Mouse (Mus musculus) limb, embryonic 10.5 days (tissue): Measurements from ENCODE around the gene Myh14. TPM values are rescaled to one million over a fixed set of nuclear protein-coding genes. Genes with fewer than 3 reads are reported as not detected.

Experiments
- DNase-seq: peaks from one replicate; pipeline ENCODE4 v3.0.0-alpha.2; 2017; ENCODE audit warnings: low spot score
- H3K27ac ChIP-seq: fragments of 300-500 bp; sonication (generic); 2 replicates; pipeline ENCODE4 v1.5.1; 2016; ENCODE audit warnings: mild to moderate bottlenecking
- H3K27me3 ChIP-seq: fragments of 300-500 bp; sonication (generic); 2 replicates; pipeline ENCODE4 v1.6.1; 2016; ENCODE audit warnings: low read depth, mild to moderate bottlenecking; ENCODE audit not compliant: poor library complexity, severe bottlenecking
- H3K36me3 ChIP-seq: fragments of 300-500 bp; sonication (generic); 2 replicates; pipeline ENCODE4 v1.6.1; 2016; ENCODE audit warnings: mild to moderate bottlenecking, moderate library complexity
- H3K4me1 ChIP-seq: fragments of 300-500 bp; sonication (generic); 2 replicates; pipeline ENCODE4 v1.6.1; 2016
- H3K4me3 ChIP-seq: fragments of 300-500 bp; sonication (generic); 2 replicates; pipeline ENCODE4 v1.5.1; 2016; ENCODE audit warnings: mild to moderate bottlenecking, moderate library complexity
- H3K9me3 ChIP-seq: fragments of 300-500 bp; sonication (generic); replicated peaks from 2 replicates; pipeline ENCODE4 v1.6.1; 2016; ENCODE audit warnings: mild to moderate bottlenecking
- WGBS: fragments of 180-500 bp; shearing (Covaris S2); methylation state at CpG from one replicate; pipeline ENCODE4 v1.1.7; 2016; 5-methylcytosine and 5-hydroxymethylcytosine counted together
- polyA plus RNA-seq: library from polyadenylated mRNA; unstranded; fragments of >200 nt; fragmentation: Nextera tagmentation; extraction: Ambion mirVana; gene quantifications from 2 replicates; pipeline ENCODE4 v1.2.1, GENCODE M21; 2016

Gene Myh14
- polyA plus RNA-seq, 1 experiment from 2014 or later, result 1.8 TPM

DNA sequence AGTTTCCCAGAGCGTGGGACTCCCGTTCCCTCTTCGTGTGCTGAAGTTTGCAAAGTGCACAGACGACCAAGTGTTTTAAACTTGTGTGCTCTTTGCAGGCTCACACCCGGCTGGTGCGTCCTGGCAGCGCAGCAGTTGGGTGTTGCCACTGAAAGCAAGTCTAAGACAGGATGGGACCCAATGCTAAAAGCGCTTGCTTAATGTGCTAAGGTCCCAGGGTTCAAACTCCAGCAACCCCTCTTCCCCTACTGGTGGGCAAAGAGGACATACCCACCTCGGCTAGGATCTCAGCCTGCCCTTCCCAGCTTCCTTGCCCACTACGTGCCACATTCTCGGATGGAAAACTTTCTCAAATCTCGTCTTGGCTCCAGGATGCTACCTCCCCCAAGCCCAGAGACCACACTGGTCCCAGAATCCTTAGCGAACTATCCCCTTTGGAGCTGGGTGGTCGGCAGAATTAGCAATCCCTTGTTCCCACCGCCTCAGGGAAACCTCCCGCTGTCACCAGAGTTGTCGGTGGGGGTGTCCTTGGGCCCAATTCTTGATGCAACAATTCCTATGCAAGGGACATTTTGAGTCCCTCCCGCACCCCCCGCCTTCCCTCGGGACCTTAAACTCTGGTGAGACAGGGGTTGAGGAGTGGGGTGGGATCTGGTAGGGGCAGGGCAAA is 67.3 kb downstream of the Myh14 start:
- H3K4me1 ChIP-seq, result peaks cover 42% of the 10 kb centered on the region
- peak overlapping the region; percentile 45 for H3K4me3 ChIP-seq
- DNase-seq, result peak; percentile 41
- peak overlapping the region; percentile 79; the same call in 1 of the 2 replicates for H3K27ac ChIP-seq
- H3K9me3 ChIP-seq, result no peaks in the 10 kb centered on the region
- peaks cover 85% of the 10 kb centered on the region for H3K27me3 ChIP-seq
- no peaks in the 10 kb centered on the region for H3K36me3 ChIP-seq
- 3% methylated on average over 20 of the region's 20 CpGs for WGBS

DNA sequence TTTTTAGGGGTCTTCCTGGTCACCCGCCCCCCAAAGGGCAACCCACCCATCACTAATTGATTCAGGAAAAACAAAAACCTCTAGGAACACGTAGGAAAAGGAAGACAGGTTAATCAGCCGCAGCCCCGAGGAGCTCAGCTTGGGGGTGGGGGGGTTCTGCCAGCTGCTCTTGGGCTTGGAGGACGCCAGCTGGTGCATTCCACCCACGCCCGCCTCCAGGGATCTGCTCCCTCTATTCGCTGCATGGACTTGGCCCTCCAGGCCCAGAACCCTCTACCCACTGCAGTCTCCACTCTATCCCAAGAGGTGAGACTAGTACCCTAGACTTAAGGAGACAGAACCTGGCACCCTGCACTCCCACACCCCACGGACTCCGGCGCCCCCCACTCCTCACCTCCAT is 68.2 kb downstream of the Myh14 start:
- Histone ChIP-seq H3K36me3 (no peaks in the 10 kb centered on the region), H3K9me3 (no peaks in the 10 kb centered on the region), H3K27ac (no peak overlapping the region), H3K27me3 (peaks cover 76% of the 10 kb centered on the region), H3K4me3 (no peak overlapping the region), H3K4me1 (peaks cover 42% of the 10 kb centered on the region)
- WGBS, result 17% methylated on average over 11 of the region's 11 CpGs
- peak; percentile 40 for DNase-seq

DNA sequence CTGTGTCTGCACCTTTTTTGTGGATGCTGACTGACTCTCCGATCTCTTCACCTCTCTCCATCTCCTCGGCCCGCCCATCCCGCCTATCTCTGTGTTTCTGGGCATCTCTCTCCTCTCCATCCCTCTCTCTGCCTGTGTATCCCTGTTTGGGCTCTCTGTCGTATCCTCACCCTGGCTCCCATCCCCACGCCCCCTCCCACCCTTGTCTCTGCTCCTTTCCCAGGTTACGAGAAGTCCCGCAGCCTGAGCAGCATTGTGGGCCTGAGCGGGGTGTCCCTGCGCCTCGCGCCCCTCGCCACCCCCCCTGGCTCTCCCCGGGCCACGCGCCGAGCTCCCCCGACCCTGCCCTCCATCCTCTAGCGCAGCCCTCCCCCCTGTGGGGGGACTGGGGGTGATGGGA is 69.0 kb downstream of the Myh14 start:
- Histone ChIP-seq H3K36me3 (no peaks in the 10 kb centered on the region), H3K27me3 (peaks cover 68% of the 10 kb centered on the region), H3K4me3 (no peak overlapping the region; the same call in 1 of the 2 replicates), H3K4me1 (peaks cover 46% of the 10 kb centered on the region), H3K9me3 (no peaks in the 10 kb centered on the region), H3K27ac (no peak overlapping the region)
- 11% methylated on average over 19 of the region's 19 CpGs for WGBS
- no peak for DNase-seq

DNA sequence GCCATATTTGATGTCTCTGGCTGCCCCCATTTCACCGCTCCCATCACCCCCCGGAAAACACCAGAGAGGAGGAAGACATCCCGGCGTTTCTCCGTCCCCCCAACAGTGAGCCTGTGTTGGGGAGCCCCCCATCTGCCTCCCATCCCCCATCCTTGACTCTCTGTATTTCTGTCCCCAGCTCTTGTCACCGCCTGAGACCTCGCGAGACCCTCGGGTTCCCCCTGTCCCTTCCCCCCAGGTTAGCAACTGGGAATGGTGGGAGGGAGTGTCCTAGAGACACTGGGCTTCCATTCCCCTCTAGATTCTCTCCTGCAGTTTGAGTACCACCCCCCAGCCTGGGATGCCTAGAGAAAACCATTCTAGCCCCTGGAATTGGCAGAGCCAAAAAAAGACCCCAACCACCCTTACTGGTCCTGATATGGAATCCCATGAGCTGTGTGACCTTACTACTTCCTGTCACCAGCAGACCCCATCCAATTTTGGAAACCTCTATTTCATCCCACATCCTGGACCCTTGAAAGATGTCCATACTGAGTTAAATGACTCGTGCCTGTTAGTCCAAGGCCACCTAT is 69.9 kb downstream of the Myh14 start:
- Histone ChIP-seq H3K4me3 (no peak overlapping the region), H3K9me3 (no peaks in the 10 kb centered on the region), H3K27ac (no peak overlapping the region), H3K36me3 (no peaks in the 10 kb centered on the region), H3K4me1 (peaks cover 40% of the 10 kb centered on the region), H3K27me3 (peaks cover 59% of the 10 kb centered on the region)
- DNase-seq, result no peak
- WGBS, result 85% methylated on average over 10 of the region's 10 CpGs

DNA sequence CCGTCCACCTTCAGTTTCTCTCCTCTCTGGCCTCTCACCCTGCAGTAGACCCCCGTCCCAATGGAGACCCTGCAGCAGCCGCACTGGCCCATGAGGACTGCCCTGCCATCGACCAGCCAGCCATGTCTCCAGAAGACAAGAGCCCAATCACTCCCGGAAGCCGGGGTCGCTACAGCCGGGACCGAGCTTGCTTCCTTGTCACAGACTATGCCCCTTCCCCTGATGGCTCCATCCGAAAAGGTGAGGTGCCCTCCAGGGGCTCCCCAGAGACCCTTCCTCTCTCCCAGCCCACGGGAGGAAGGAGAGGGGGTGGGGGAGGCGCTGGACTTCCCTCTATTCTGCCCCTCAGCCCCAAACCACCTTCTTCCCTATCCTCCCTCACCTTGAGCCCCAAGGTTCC is 72.3 kb downstream of the Myh14 start:
- 84% methylated on average over 11 of the region's 12 CpGs for WGBS
- DNase-seq, result no peak
- no peaks in the 10 kb centered on the region for H3K9me3 ChIP-seq
- peaks cover 45% of the 10 kb centered on the region for H3K27me3 ChIP-seq
- H3K4me3 ChIP-seq, result no peak overlapping the region
- H3K36me3 ChIP-seq, result no peaks in the 10 kb centered on the region
- H3K27ac ChIP-seq, result no peak overlapping the region
- H3K4me1 ChIP-seq, result peaks cover 33% of the 10 kb centered on the region

DNA sequence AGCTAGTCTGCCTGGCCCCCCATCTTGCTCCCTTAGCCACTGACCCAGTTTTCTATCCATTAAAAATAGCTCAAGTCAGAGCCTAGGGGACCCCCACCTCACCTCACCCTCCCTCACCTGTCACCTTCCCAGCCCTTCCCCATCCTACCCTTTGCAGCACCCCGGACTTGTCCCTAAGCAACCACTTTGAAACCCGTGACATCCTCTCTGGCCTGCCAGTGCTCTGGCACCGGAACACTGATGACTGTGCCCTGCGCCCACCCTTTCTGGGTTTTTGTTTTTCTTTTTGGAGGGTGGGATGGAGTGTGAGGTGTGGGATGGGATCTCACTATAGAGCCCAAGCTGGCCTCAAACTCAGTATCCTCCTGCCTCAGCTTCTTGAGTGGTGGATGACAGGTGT is 73.0 kb downstream of the Myh14 start:
- Histone ChIP-seq H3K4me3 (no peak overlapping the region), H3K4me1 (peaks cover 32% of the 10 kb centered on the region), H3K9me3 (no peaks in the 10 kb centered on the region), H3K27ac (no peak overlapping the region), H3K27me3 (peaks cover 45% of the 10 kb centered on the region), H3K36me3 (no peaks in the 10 kb centered on the region)
- DNase-seq, result no peak
- WGBS, result 95% methylated on average over 4 of the region's 4 CpGs

DNA sequence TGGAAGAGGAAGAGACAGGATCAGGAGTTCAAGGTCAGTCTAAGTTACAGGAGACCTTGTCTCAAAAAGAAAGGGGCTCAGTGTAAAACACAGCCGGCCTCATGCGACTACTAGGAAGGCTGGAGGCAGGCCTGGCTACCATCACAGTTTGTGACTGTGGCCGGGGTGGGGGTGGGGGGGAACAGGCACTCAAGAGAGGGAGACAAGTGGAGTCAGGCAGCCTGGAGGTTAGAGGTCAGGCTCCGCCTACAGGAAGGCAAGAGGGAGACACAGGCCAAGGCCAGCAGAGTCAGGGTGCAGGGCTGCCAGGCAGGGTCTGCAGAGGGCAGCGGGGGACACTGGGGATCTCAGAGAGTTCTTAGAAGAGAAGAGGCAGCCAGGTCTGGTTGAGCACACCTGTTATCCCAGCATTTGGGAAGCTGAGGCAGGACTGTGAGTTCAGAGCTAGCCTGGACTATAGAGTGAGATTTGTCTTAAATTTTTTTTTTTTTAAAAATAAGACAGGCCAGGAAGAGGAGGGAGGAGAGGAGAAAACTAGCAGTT is 73.6 kb downstream of the Myh14 start:
- peaks cover 26% of the 10 kb centered on the region for H3K4me1 ChIP-seq
- H3K27ac ChIP-seq, result no peak overlapping the region
- peaks cover 45% of the 10 kb centered on the region for H3K27me3 ChIP-seq
- no peaks in the 10 kb centered on the region for H3K36me3 ChIP-seq
- 33% methylated on average over 5 of the region's 5 CpGs for WGBS
- H3K4me3 ChIP-seq, result no peak overlapping the region
- no peaks in the 10 kb centered on the region for H3K9me3 ChIP-seq
- no peak for DNase-seq

DNA sequence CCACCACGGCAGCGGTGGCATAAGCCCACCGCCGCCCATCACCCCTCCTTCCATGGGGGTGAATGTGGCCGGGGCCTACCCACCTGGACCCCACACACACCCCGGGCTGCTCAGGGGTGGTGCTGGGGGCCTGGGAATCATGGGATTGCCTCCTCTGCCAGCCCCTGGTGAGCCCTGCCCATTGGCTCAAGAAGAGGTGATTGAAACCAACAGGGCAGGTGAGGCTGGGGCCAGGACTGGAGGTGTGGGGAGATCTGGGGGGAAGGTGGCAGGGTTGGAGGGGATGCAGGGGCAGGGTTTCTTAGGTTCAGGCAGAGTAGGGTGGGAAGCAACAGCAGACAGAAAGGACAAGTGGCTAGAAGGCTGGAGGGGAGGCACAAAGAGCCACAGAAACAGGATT is 74.6 kb downstream of the Myh14 start:
- H3K36me3 ChIP-seq, result no peaks in the 10 kb centered on the region
- WGBS, result 94% methylated on average over 6 of the region's 6 CpGs
- peaks cover 45% of the 10 kb centered on the region for H3K27me3 ChIP-seq
- no peak overlapping the region for H3K27ac ChIP-seq
- no peak for DNase-seq
- H3K4me1 ChIP-seq, result peaks cover 28% of the 10 kb centered on the region
- H3K4me3 ChIP-seq, result no peak overlapping the region
- H3K9me3 ChIP-seq, result no peaks in the 10 kb centered on the region

DNA sequence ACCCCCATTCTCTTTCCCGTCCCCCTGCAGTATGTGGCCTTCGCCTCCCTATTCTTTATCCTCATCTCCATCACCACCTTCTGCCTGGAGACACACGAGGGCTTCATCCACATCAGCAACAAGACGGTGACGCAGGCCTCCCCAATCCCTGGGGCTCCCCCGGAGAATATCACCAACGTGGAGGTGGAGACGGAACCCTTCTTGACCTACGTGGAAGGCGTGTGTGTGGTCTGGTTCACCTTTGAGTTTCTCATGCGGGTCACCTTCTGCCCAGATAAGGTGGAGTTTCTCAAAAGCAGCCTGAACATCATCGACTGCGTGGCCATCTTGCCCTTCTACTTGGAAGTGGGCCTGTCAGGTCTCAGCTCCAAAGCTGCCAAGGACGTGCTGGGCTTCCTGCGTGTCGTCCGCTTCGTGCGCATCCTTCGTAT is 75.5 kb downstream of the Myh14 start:
- no peaks in the 10 kb centered on the region for H3K36me3 ChIP-seq
- H3K27ac ChIP-seq, result no peak overlapping the region
- H3K4me3 ChIP-seq, result no peak overlapping the region
- no peak for DNase-seq
- WGBS, result 96% methylated on average over 20 of the region's 20 CpGs
- H3K27me3 ChIP-seq, result peaks cover 44% of the 10 kb centered on the region
- H3K9me3 ChIP-seq, result no peaks in the 10 kb centered on the region
- peaks cover 36% of the 10 kb centered on the region for H3K4me1 ChIP-seq

DNA sequence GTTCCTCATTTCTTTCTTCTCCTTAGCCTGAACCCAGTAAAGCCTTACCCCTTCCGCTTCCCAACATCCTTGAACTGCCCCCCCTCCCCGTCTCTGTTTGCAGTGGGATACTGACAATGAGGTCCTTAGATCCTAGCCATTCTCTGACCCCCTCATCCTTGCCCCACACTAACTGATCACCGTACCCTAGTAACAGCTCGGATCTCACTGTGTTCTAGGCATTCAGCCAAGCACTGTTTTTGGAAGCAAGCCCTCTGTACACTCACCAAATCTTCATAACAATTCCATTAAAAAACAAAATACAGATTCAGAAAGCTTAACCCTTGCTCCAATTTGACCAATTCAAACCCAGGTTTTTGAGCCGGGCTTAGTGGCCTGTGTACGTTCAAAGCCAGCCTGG is 76.4 kb downstream of the Myh14 start:
- H3K36me3 ChIP-seq, result no peaks in the 10 kb centered on the region
- H3K4me1 ChIP-seq, result peaks cover 44% of the 10 kb centered on the region
- H3K4me3 ChIP-seq, result no peak overlapping the region
- 66% methylated on average over 6 of the region's 6 CpGs for WGBS
- peaks cover 50% of the 10 kb centered on the region for H3K27me3 ChIP-seq
- no peak for DNase-seq
- H3K9me3 ChIP-seq, result no peaks in the 10 kb centered on the region
- H3K27ac ChIP-seq, result no peak overlapping the region

DNA sequence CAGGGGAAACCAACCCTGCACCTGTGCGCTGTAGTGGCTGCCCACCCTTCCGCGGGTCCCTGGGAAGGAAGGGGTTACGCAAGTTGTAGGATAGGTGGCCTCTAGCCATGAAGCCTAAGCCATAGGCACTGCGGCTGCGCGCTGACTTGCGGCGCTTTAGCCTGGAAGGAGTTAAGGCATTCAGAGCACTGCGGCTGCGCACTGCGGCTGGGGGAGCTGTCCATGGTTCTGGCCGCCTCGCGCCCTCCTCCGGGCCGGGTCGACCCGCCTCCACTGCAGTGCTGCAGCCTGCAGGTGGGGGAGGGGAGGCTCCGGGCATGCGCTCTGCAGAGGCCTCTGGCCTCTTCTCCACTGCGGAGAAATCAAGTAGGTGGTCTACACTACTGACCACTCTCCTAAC is 76.9 kb downstream of the Myh14 start:
- Histone ChIP-seq H3K9me3 (no peaks in the 10 kb centered on the region), H3K36me3 (no peaks in the 10 kb centered on the region), H3K4me3 (peak overlapping the region; percentile 27), H3K27me3 (peaks cover 55% of the 10 kb centered on the region), H3K4me1 (peaks cover 49% of the 10 kb centered on the region), H3K27ac (no peak overlapping the region)
- DNase-seq, result peak; percentile 96
- WGBS, result under 1% methylated on average over 22 of the region's 22 CpGs

DNA sequence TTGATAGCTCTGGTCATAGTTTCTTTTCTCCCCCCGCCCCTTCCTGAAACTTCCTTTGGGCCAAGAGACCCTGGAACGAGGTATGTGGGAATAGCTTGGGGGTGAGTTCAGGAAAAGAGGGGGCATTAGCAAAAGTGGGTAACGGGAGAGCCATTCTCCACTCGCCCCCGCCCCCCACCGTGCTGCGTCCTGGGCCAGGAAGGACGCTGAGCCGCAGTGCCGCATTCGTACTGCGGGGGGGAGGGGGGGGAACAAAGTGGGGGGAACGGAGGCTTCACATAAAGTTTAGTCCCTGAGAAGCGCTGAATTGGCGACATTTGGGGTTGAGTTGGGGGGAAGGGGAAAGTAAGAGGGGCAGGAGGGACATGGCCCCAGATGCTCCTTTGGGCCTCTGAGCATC is 77.6 kb downstream of the Myh14 start:
- 3% methylated on average over 15 of the region's 15 CpGs for WGBS
- Histone ChIP-seq H3K27me3 (peaks cover 62% of the 10 kb centered on the region), H3K4me1 (peaks cover 57% of the 10 kb centered on the region), H3K36me3 (no peaks in the 10 kb centered on the region), H3K4me3 (no peak overlapping the region), H3K27ac (no peak overlapping the region), H3K9me3 (no peaks in the 10 kb centered on the region)
- no peak for DNase-seq

DNA sequence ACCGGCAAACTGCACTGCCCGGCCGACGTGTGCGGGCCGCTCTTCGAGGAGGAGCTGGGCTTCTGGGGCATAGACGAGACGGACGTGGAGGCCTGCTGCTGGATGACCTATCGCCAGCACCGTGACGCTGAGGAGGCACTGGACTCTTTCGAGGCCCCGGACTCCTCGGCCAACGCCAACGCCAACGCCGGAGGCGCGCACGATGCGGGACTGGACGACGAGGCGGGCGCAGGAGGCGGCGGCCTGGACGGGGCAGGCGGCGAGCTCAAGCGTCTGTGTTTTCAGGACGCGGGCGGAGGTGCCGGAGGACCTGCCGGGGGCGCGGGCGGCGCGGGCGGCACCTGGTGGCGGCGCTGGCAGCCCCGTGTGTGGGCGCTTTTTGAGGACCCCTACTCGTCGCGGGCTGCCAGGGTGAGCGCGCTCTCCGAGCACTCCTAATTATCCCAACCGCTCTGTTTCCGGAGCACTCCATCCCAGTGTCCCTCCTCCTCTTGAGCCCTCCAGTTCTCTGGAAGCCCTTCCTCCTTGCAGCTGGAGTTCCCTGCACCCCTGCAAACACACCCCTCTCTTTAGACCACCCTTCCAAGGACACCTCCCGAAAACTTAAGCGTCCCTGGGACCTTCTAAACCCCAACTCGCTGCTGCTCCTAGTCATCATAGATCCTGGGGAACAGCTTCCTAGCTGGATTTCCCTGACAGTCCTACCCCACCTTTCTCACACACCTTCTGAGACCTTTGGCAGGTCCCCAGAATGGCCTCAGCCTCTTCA is 79.1 kb downstream of the Myh14 start:
- WGBS, result under 1% methylated on average over 60 of the region's 60 CpGs
- peaks cover 65% of the 10 kb centered on the region for H3K4me1 ChIP-seq
- peaks cover 78% of the 10 kb centered on the region for H3K27me3 ChIP-seq
- peak; percentile 49 for DNase-seq
- peak overlapping the region; percentile 64 for H3K4me3 ChIP-seq
- peak overlapping the region; percentile 54; the same call in 1 of the 2 replicates for H3K27ac ChIP-seq
- no peaks in the 10 kb centered on the region for H3K9me3 ChIP-seq
- no peaks in the 10 kb centered on the region for H3K36me3 ChIP-seq
